Mouse (Mus musculus) kidney, adult 2 months (tissue): ENCODE results near the gene Adra2b.

Source experiments
- CTCF ChIP-seq: fragments of 200-500 bp; conservative IDR thresholded peaks from 2 replicates; pipeline ENCODE4 v1.5.1; 2011; ENCODE audit warnings: low read depth, mild to moderate bottlenecking, control low read depth, low read length, moderate library complexity, mixed read lengths; ENCODE audit not compliant: insufficient read depth, insufficient read length
- POLR2A ChIP-seq: fragments of 200-500 bp; IDR thresholded peaks from one replicate; pipeline ENCODE4 v1.6.1; 2011; ENCODE audit warnings: low read depth, low read length, control low read depth

DNA sequence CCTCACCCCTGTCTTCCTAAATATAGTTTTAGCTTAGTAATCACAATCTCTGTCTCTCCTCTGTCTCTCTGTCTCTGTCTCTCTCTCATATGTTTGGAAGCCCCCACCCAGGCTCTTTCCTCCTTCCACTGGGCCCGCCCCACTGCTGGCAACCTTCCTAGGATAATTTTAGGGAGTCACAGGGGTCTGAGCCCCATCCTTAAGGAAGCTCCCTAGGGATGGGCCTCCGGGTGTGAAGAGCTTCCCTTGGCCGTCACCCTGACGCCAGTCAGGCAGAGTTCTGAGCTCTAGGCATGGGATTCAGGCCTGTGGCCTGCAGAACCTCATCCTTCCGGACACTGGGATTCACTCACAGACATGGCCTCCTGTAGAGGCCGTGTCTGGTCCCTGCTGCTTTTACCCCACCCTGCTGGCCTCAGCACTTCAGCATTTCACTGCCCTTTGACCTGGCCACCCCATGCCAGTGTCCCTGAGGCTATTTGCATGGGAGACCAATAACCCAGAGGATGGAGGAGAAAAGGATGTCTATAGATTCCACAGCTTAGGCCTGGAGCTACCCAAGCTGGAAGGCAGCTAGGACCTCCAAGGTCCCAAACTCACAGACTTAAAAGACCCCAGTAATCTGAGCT is 13.5 kb downstream of the Adra2b start:
- TF ChIP-seq POLR2A (no peak), CTCF (no peak)
